Mouse (Mus musculus): ENCODE data around the gene Cdsn. TPM values are rescaled to one million over a fixed set of nuclear protein-coding genes. Genes with fewer than 3 reads are reported as not detected.

The Cdsn gene
- polyA plus RNA-seq, 1 experiment from 2014 or later: 0.02 TPM

GRCm38 (mm10) chr17:35544001-35544400, 7.9 kb upstream of the Cdsn start:
- H3K27me3 ChIP-seq (ENCODE audit: control insufficient read depth, insufficient read depth, low read depth, low read length): no peaks in the 10 kb centered on the region
- H3K9me3 ChIP-seq (replicated peaks; ENCODE audit: control insufficient read depth, low read length): no peaks in the 10 kb centered on the region
- 51% methylated on average over 6 of the region's 6 CpGs for WGBS (ENCODE audit: insufficient replicate concordance)
- no peak for ATAC-seq (ENCODE audit: low read depth)
- H3K27ac ChIP-seq (ENCODE audit: low read length): no peak overlapping the region
- no peak overlapping the region for H3K9ac ChIP-seq (ENCODE audit: low read depth, low read length)
- H3K4me1 ChIP-seq (ENCODE audit: control insufficient read depth, low read depth, low read length): no peaks in the 10 kb centered on the region
- no peaks in the 10 kb centered on the region for H3K36me3 ChIP-seq (ENCODE audit: control insufficient read depth, insufficient read depth)
- H3K4me3 ChIP-seq (ENCODE audit: low read depth, low read length): no peak overlapping the region
- no peak overlapping the region for H3K4me2 ChIP-seq (ENCODE audit: low read depth, low read length)

- Histone ChIP-seq H3K4me3 (ENCODE audit: low read depth, low read length) (no peak overlapping the region), H3K9ac (ENCODE audit: low read depth, low read length) (no peak overlapping the region), H3K9me3 (replicated peaks; ENCODE audit: control insufficient read depth, low read length) (no peaks in the 10 kb centered on the region), H3K27ac (ENCODE audit: low read length) (no peak overlapping the region), H3K4me2 (ENCODE audit: low read depth, low read length) (no peak overlapping the region), H3K27me3 (ENCODE audit: control insufficient read depth, insufficient read depth, low read depth, low read length) (no peaks in the 10 kb centered on the region), H3K36me3 (ENCODE audit: control insufficient read depth, insufficient read depth) (no peaks in the 10 kb centered on the region), H3K4me1 (ENCODE audit: control insufficient read depth, low read depth, low read length) (no peaks in the 10 kb centered on the region)
- 32% methylated on average over 6 of the region's 6 CpGs for WGBS (ENCODE audit: insufficient replicate concordance)
- ATAC-seq (ENCODE audit: low read depth): no peak
Observed at GRCm38 (mm10) chr17:35544680-35545079, 7.2 kb upstream of the Cdsn start.

GRCm38 (mm10) chr17:35547465-35547864, 4.5 kb upstream of the Cdsn start:
- Histone ChIP-seq H3K36me3 (ENCODE audit: control insufficient read depth, insufficient read depth) (no peaks in the 10 kb centered on the region), H3K27ac (ENCODE audit: low read length) (no peak overlapping the region), H3K27me3 (ENCODE audit: control insufficient read depth, insufficient read depth, low read depth, low read length) (no peaks in the 10 kb centered on the region), H3K4me1 (ENCODE audit: control insufficient read depth, low read depth, low read length) (no peaks in the 10 kb centered on the region), H3K4me2 (ENCODE audit: low read depth, low read length) (no peak overlapping the region), H3K4me3 (ENCODE audit: low read depth, low read length) (no peak overlapping the region), H3K9me3 (replicated peaks; ENCODE audit: control insufficient read depth, low read length) (no peaks in the 10 kb centered on the region), H3K9ac (ENCODE audit: low read depth, low read length) (no peak overlapping the region)
- 49% methylated on average over 2 of the region's 2 CpGs for WGBS (ENCODE audit: insufficient replicate concordance)
- ATAC-seq (ENCODE audit: low read depth): no peak

GRCm38 (mm10) chr17:35548636-35549035, 3.3 kb upstream of the Cdsn start:
- no peaks in the 10 kb centered on the region for H3K36me3 ChIP-seq (ENCODE audit: control insufficient read depth, insufficient read depth)
- no peaks in the 10 kb centered on the region for H3K27me3 ChIP-seq (ENCODE audit: control insufficient read depth, insufficient read depth, low read depth, low read length)
- H3K9ac ChIP-seq (ENCODE audit: low read depth, low read length): no peak overlapping the region
- WGBS (ENCODE audit: insufficient replicate concordance): 18% methylated on average over 5 of the region's 5 CpGs
- no peak for ATAC-seq (ENCODE audit: low read depth)
- H3K4me3 ChIP-seq (ENCODE audit: low read depth, low read length): no peak overlapping the region
- H3K4me2 ChIP-seq (ENCODE audit: low read depth, low read length): no peak overlapping the region
- no peaks in the 10 kb centered on the region for H3K9me3 ChIP-seq (replicated peaks; ENCODE audit: control insufficient read depth, low read length)
- H3K4me1 ChIP-seq (ENCODE audit: control insufficient read depth, low read depth, low read length): no peaks in the 10 kb centered on the region
- H3K27ac ChIP-seq (ENCODE audit: low read length): no peak overlapping the region

GRCm38 (mm10) chr17:35549437-35550142, 2.3 kb upstream of the Cdsn start:
- Histone ChIP-seq H3K4me2 (ENCODE audit: low read depth, low read length) (no peak overlapping the region), H3K27ac (ENCODE audit: low read length) (no peak overlapping the region), H3K36me3 (ENCODE audit: control insufficient read depth, insufficient read depth) (no peaks in the 10 kb centered on the region), H3K9ac (ENCODE audit: low read depth, low read length) (no peak overlapping the region), H3K9me3 (replicated peaks; ENCODE audit: control insufficient read depth, low read length) (no peaks in the 10 kb centered on the region), H3K27me3 (ENCODE audit: control insufficient read depth, insufficient read depth, low read depth, low read length) (no peaks in the 10 kb centered on the region), H3K4me3 (ENCODE audit: low read depth, low read length) (no peak overlapping the region), H3K4me1 (ENCODE audit: control insufficient read depth, low read depth, low read length) (no peaks in the 10 kb centered on the region)
- peak; percentile 11; the same call in 1 of the 2 replicates for ATAC-seq (ENCODE audit: low read depth)
- 50% methylated on average over 15 of the region's 15 CpGs for WGBS (ENCODE audit: insufficient replicate concordance)

GRCm38 (mm10) chr17:35550143-35550494, 1.8 kb upstream of the Cdsn start:
- H3K9ac ChIP-seq (ENCODE audit: low read depth, low read length): no peak overlapping the region
- ATAC-seq (ENCODE audit: low read depth): no peak

GRCm38 (mm10) chr17:35550871-35551270, 1.1 kb upstream of the Cdsn start:
- Histone ChIP-seq H3K4me1 (ENCODE audit: control insufficient read depth, low read depth, low read length) (no peaks in the 10 kb centered on the region), H3K4me3 (ENCODE audit: low read depth, low read length) (no peak overlapping the region), H3K36me3 (ENCODE audit: control insufficient read depth, insufficient read depth) (no peaks in the 10 kb centered on the region), H3K9ac (ENCODE audit: low read depth, low read length) (no peak overlapping the region), H3K27ac (ENCODE audit: low read length) (no peak overlapping the region), H3K27me3 (ENCODE audit: control insufficient read depth, insufficient read depth, low read depth, low read length) (no peaks in the 10 kb centered on the region), H3K4me2 (ENCODE audit: low read depth, low read length) (no peak overlapping the region), H3K9me3 (replicated peaks; ENCODE audit: control insufficient read depth, low read length) (no peaks in the 10 kb centered on the region)
- no peak for ATAC-seq (ENCODE audit: low read depth)
- whole genome bisulfite sequencing (ENCODE audit: insufficient replicate concordance): 40% methylated on average over 8 of the region's 8 CpGs

More at GRCm38 (mm10) chr17:35550143-35550494, 1.8 kb upstream of the Cdsn start:
- Histone ChIP-seq H3K36me3 (ENCODE audit: control insufficient read depth, insufficient read depth) (no peaks in the 10 kb centered on the region), H3K4me3 (ENCODE audit: low read depth, low read length) (no peak overlapping the region), H3K9me3 (replicated peaks; ENCODE audit: control insufficient read depth, low read length) (no peaks in the 10 kb centered on the region), H3K27ac (ENCODE audit: low read length) (no peak overlapping the region), H3K27me3 (ENCODE audit: control insufficient read depth, insufficient read depth, low read depth, low read length) (no peaks in the 10 kb centered on the region), H3K4me1 (ENCODE audit: control insufficient read depth, low read depth, low read length) (no peaks in the 10 kb centered on the region), H3K4me2 (ENCODE audit: low read depth, low read length) (no peak overlapping the region)
- WGBS (ENCODE audit: insufficient replicate concordance): 69% methylated on average over 4 of the region's 4 CpGs

GRCm38 (mm10) chr17:35554321-35554720, 2.4 kb downstream of the Cdsn start:
- 57% methylated on average over 5 of the region's 5 CpGs for WGBS (ENCODE audit: insufficient replicate concordance)
- Histone ChIP-seq H3K9me3 (replicated peaks; ENCODE audit: control insufficient read depth, low read length) (no peaks in the 10 kb centered on the region), H3K4me2 (ENCODE audit: low read depth, low read length) (no peak overlapping the region), H3K9ac (ENCODE audit: low read depth, low read length) (no peak overlapping the region), H3K4me3 (ENCODE audit: low read depth, low read length) (no peak overlapping the region), H3K27me3 (ENCODE audit: control insufficient read depth, insufficient read depth, low read depth, low read length) (no peaks in the 10 kb centered on the region), H3K27ac (ENCODE audit: low read length) (no peak overlapping the region), H3K4me1 (ENCODE audit: control insufficient read depth, low read depth, low read length) (no peaks in the 10 kb centered on the region), H3K36me3 (ENCODE audit: control insufficient read depth, insufficient read depth) (no peaks in the 10 kb centered on the region)
- no peak for ATAC-seq (ENCODE audit: low read depth)

- Histone ChIP-seq H3K4me3 (ENCODE audit: low read depth, low read length) (no peak overlapping the region), H3K27ac (ENCODE audit: low read length) (no peak overlapping the region), H3K9ac (ENCODE audit: low read depth, low read length) (no peak overlapping the region), H3K27me3 (ENCODE audit: control insufficient read depth, insufficient read depth, low read depth, low read length) (no peaks in the 10 kb centered on the region), H3K9me3 (replicated peaks; ENCODE audit: control insufficient read depth, low read length) (no peaks in the 10 kb centered on the region), H3K4me2 (ENCODE audit: low read depth, low read length) (no peak overlapping the region), H3K4me1 (ENCODE audit: control insufficient read depth, low read depth, low read length) (no peaks in the 10 kb centered on the region), H3K36me3 (ENCODE audit: control insufficient read depth, insufficient read depth) (no peaks in the 10 kb centered on the region)
- WGBS (ENCODE audit: insufficient replicate concordance): 75% methylated on average over 18 of the region's 18 CpGs
- no peak for ATAC-seq (ENCODE audit: low read depth)
Observed at GRCm38 (mm10) chr17:35554761-35555397, 3.0 kb downstream of the Cdsn start.

All from liver, embryonic 16.5 days (tissue).